Mouse (Mus musculus): ENCODE data around the gene St6galnac6.

Gene St6galnac6

GRCm38 (mm10) chr2:32617601-32618000 is 18.1 kb downstream of the St6galnac6 start:
- DNase-seq (ENCODE audit: low spot score), result no peak

GRCm38 (mm10) chr2:32618051-32618450 is 18.5 kb downstream of the St6galnac6 start:
- no peak for DNase-seq (ENCODE audit: low spot score)

GRCm38 (mm10) chr2:32620682-32621516 is 21.4 kb downstream of the St6galnac6 start:
- DNase-seq (ENCODE audit: low spot score), result peak; percentile 70

GRCm38 (mm10) chr2:32621517-32621859 is 22.0 kb downstream of the St6galnac6 start, which contains the start of gene Ak1:
Ak1 (plus strand) TSS chr2:32621758.
- DNase-seq (ENCODE audit: low spot score), result no peak

- DNase-seq (ENCODE audit: low spot score), result no peak
These were observed 24.7 kb downstream of the St6galnac6 start for GRCm38 (mm10) chr2:32624111-32624748.

GRCm38 (mm10) chr2:32625212-32625872 is 25.8 kb downstream of the St6galnac6 start:
- no peak for DNase-seq (ENCODE audit: low spot score)

GRCm38 (mm10) chr2:32625873-32626694 is 26.6 kb downstream of the St6galnac6 start:
- DNase-seq (ENCODE audit: low spot score), result no peak

- DNase-seq (ENCODE audit: low spot score), result no peak
These were observed 27.9 kb downstream of the St6galnac6 start for GRCm38 (mm10) chr2:32627266-32628043.

GRCm38 (mm10) chr2:32628044-32628550 is 28.6 kb downstream of the St6galnac6 start:
- DNase-seq (ENCODE audit: low spot score), result no peak

- no peak for DNase-seq (ENCODE audit: low spot score)
These were observed 29.2 kb downstream of the St6galnac6 start for GRCm38 (mm10) chr2:32628729-32629128.

GRCm38 (mm10) chr2:32629276-32629976 is 29.9 kb downstream of the St6galnac6 start:
- DNase-seq (ENCODE audit: low spot score), result peak; percentile 36

- DNase-seq (ENCODE audit: low spot score), result no peak
These were observed 30.5 kb downstream of the St6galnac6 start for GRCm38 (mm10) chr2:32630036-32630435.

GRCm38 (mm10) chr2:32631046-32631445 is 31.5 kb downstream of the St6galnac6 start:
- no peak for DNase-seq (ENCODE audit: low spot score)

- DNase-seq (ENCODE audit: low spot score), result peak; percentile 62
These were observed 32.4 kb downstream of the St6galnac6 start for GRCm38 (mm10) chr2:32631737-32632394.

GRCm38 (mm10) chr2:32633660-32634059 is 34.2 kb downstream of the St6galnac6 start:
- no peak for DNase-seq (ENCODE audit: low spot score)

- DNase-seq (ENCODE audit: low spot score), result no peak
These were observed 35.0 kb downstream of the St6galnac6 start for GRCm38 (mm10) chr2:32634277-32635105.

- DNase-seq (ENCODE audit: low spot score), result no peak
These were observed 37.1 kb downstream of the St6galnac6 start for GRCm38 (mm10) chr2:32636617-32637016.

GRCm38 (mm10) chr2:32637778-32638281 is 38.3 kb downstream of the St6galnac6 start:
- no peak for DNase-seq (ENCODE audit: low spot score)

GRCm38 (mm10) chr2:32639632-32640031 is 40.1 kb downstream of the St6galnac6 start:
- DNase-seq (ENCODE audit: low spot score), result no peak
